Mouse (Mus musculus) C2C12 (cell line): ENCODE results near the gene Dcaf8. TPM values are rescaled to one million over a fixed set of nuclear protein-coding genes. Genes with fewer than 3 reads are reported as not detected.

Source experiments
- H3K27me3 ChIP-seq: one replicate; pipeline ENCODE4 v1.6.1; 2011; ENCODE audit not compliant: control insufficient read depth, insufficient read depth, insufficient read length
- H3K36me3 ChIP-seq: one replicate; pipeline ENCODE4 v1.6.1; 2011; ENCODE audit not compliant: control insufficient read depth, insufficient read depth
- H3K4me3 ChIP-seq: one replicate; pipeline ENCODE4 v1.5.1; 2011; ENCODE audit warnings: mild to moderate bottlenecking, control low read depth; ENCODE audit not compliant: poor library complexity, insufficient read depth, severe bottlenecking
- H3K79me2 ChIP-seq: one replicate; pipeline ENCODE4 v1.6.1; 2011; ENCODE audit not compliant: control insufficient read depth, insufficient read depth
- H3K79me3 ChIP-seq: one replicate; pipeline ENCODE4 v1.6.1; 2011; ENCODE audit warnings: low read depth, control low read depth
- H3ac ChIP-seq: one replicate; pipeline ENCODE3; 2011; ENCODE audit warnings: low read depth; ENCODE audit not compliant: control insufficient read depth, insufficient read length
- CEBPB ChIP-seq: IDR thresholded peaks from one replicate; pipeline ENCODE4 v1.6.1; 2011; ENCODE audit warnings: low read depth, mild to moderate bottlenecking, control low read depth, moderate library complexity
- CTCF ChIP-seq: IDR thresholded peaks from one replicate; pipeline ENCODE4 v1.5.1; 2011; ENCODE audit not compliant: control insufficient read depth, insufficient read depth, insufficient read length
- FOSL1 ChIP-seq: IDR thresholded peaks from one replicate; pipeline ENCODE4 v1.8.0; 2011; ENCODE audit warnings: mild to moderate bottlenecking, low read length; ENCODE audit not compliant: poor library complexity, insufficient read depth, severe bottlenecking
- MAX ChIP-seq: IDR thresholded peaks from one replicate; pipeline ENCODE4 v1.6.1; 2011; ENCODE audit warnings: mild to moderate bottlenecking, control low read depth
- MYOD1 ChIP-seq: IDR thresholded peaks from one replicate; pipeline ENCODE4 v1.6.1; 2011; ENCODE audit warnings: low read depth; ENCODE audit not compliant: control insufficient read depth, insufficient read length
- MYOG ChIP-seq: IDR thresholded peaks from one replicate; pipeline ENCODE4 v1.6.1; 2011; ENCODE audit not compliant: control insufficient read depth, insufficient read length; ENCODE audit errors: extremely low read depth
- USF1 ChIP-seq: IDR thresholded peaks from one replicate; pipeline ENCODE4 v1.6.1; 2011; ENCODE audit warnings: low read depth, mild to moderate bottlenecking, control low read depth, moderate library complexity
- polyA plus RNA-seq: library from polyadenylated mRNA; unstranded; fragments of >200 nt; fragmentation: generic; extraction: Trizol; gene quantifications from one replicate; pipeline ENCODE4 v1.2.1, GENCODE M21; 2012; ENCODE audit warnings: missing spikeins

Gene Dcaf8
- polyA plus RNA-seq, 1 experiment = 37.6 TPM

DNA sequence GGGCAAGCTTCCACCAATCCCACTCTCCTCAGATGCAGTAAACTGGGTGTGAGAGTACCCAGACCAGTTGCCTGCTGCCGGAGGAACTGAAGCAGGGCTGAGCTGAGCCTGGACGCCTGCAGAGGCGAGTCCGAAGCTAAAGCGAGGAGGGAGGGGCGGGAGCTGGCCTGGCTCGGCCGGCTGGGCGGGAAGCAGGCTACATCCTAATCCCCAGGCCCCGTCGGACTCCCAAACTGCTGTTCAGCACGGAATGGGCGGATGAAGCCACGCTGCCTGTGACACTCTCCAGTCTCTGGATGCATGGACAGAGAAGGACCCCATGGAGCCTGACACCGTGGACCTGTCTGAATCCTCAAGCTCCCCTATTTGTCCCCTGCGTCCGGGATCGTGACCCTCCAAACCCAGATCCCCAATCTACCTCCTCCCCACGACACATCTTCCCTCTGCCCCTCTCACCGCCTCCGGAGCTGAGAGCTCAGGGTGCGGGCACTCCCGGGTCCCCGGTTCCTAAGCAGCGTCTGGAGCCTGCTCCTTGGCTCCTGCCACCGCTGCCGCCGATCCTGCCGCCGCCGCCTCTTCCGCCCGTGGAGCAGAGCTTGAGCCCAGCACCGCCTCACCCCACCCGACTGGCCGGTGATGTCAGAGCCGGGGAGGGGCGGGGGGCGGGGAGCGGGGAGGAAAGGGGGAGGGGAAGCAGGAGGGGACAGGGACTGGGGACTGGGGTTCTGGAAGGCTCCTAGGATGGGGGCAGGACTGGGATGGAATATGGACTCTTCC, 58.4 kb downstream of the Dcaf8 start, which contains the start of gene Pea15a:
Gene Pea15a, minus strand, starts transcription at position 664 of the 777 bp plus-strand sequence.
- Histone ChIP-seq H3ac (peak within 1 kb of the TSS; percentile 82), H3K79me3 (peaks cover 14% of the 10 kb centered on the region), H3K36me3 (no peaks in the 10 kb centered on the region), H3K27me3 (no peaks in the 10 kb centered on the region), H3K4me3 (peak within 1 kb of the TSS; percentile 80), H3K79me2 (peaks cover 52% of the 10 kb centered on the region)
- no peak for TF ChIP-seq CEBPB
- TF ChIP-seq CTCF = no peak
- TF ChIP-seq MYOD1 = no peak
- no peak for TF ChIP-seq MYOG
- no peak for TF ChIP-seq MAX
- no peak for TF ChIP-seq USF1
- TF ChIP-seq FOSL1 = no peak

DNA sequence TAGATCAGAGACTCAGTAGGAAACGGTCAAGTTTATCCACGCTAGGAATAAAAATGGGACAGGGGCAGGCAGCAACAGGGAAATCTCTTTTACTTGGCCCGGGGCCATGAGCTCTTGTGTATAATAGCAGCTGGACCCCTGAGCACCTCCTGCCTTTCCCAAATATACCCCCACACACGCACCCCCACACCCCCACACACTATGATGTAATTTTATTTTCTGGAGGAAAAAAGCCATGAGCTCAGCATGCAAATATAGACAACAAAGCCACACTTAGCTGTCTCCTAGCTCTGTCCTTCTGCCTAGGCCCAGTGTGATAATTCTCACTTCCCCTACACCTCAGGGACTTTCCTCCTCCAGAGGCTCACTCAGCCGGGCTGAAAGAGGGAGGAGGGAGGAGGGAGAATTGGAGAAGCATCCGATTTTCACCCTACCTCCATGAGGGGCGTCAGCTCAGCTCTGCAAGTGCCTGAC, 59.3 kb downstream of the Dcaf8 start:
- Histone ChIP-seq H3K79me2 (peaks cover 43% of the 10 kb centered on the region), H3K27me3 (no peaks in the 10 kb centered on the region), H3K79me3 (peaks cover 14% of the 10 kb centered on the region), H3K36me3 (no peaks in the 10 kb centered on the region), H3K4me3 (no peak overlapping the region), H3ac (no peak overlapping the region)
- TF ChIP-seq CEBPB = no peak
- no peak for TF ChIP-seq MYOD1

- no peak for TF ChIP-seq USF1
- TF ChIP-seq CTCF = no peak
- TF ChIP-seq FOSL1 = no peak
- TF ChIP-seq MAX = no peak
- TF ChIP-seq MYOG = no peak
- TF ChIP-seq CEBPB = no peak
- TF ChIP-seq MYOD1 = no peak
- Histone ChIP-seq H3ac (no peak overlapping the region), H3K36me3 (no peaks in the 10 kb centered on the region), H3K27me3 (no peaks in the 10 kb centered on the region), H3K4me3 (no peak overlapping the region), H3K79me3 (no peaks in the 10 kb centered on the region), H3K79me2 (no peaks in the 10 kb centered on the region)
Measured at GRCm38 (mm10) chr1:172212776-172213175, 64.9 kb downstream of the Dcaf8 start.

GRCm38 (mm10) chr1:172213771-172214170, 65.9 kb downstream of the Dcaf8 start:
- no peaks in the 10 kb centered on the region for H3K79me2 ChIP-seq
- H3K36me3 ChIP-seq = no peaks in the 10 kb centered on the region

GRCm38 (mm10) chr1:172214748-172215147, 66.9 kb downstream of the Dcaf8 start:
- no peaks in the 10 kb centered on the region for H3K36me3 ChIP-seq
- H3K79me3 ChIP-seq = no peaks in the 10 kb centered on the region
- no peak overlapping the region for H3ac ChIP-seq
- H3K27me3 ChIP-seq = no peaks in the 10 kb centered on the region
- TF ChIP-seq FOSL1 (no peak), MYOG (no peak), MYOD1 (no peak), CEBPB (no peak), USF1 (no peak), MAX (no peak), CTCF (no peak)
- no peak overlapping the region for H3K4me3 ChIP-seq
- H3K79me2 ChIP-seq = no peaks in the 10 kb centered on the region

More at GRCm38 (mm10) chr1:172213771-172214170, 65.9 kb downstream of the Dcaf8 start:
- H3K4me3 ChIP-seq = no peak overlapping the region
- no peak overlapping the region for H3ac ChIP-seq
- TF ChIP-seq MAX (no peak), MYOG (no peak), FOSL1 (no peak), CTCF (no peak), CEBPB (no peak), MYOD1 (no peak), USF1 (no peak)
- H3K27me3 ChIP-seq = no peaks in the 10 kb centered on the region
- H3K79me3 ChIP-seq = no peaks in the 10 kb centered on the region
